Mouse (Mus musculus) mesoderm, embryonic 11.5 days (tissue): ENCODE data around the gene Smg9.
A peak's percentile ranks its signal among the peaks of the same experiment; 100 is the strongest.

Experiments used
- DNase-seq: peaks from one replicate; pipeline ENCODE4 v3.0.0-alpha.2; 2012; ENCODE audit warnings: low read depth, low spot score

The Smg9 gene

DNA sequence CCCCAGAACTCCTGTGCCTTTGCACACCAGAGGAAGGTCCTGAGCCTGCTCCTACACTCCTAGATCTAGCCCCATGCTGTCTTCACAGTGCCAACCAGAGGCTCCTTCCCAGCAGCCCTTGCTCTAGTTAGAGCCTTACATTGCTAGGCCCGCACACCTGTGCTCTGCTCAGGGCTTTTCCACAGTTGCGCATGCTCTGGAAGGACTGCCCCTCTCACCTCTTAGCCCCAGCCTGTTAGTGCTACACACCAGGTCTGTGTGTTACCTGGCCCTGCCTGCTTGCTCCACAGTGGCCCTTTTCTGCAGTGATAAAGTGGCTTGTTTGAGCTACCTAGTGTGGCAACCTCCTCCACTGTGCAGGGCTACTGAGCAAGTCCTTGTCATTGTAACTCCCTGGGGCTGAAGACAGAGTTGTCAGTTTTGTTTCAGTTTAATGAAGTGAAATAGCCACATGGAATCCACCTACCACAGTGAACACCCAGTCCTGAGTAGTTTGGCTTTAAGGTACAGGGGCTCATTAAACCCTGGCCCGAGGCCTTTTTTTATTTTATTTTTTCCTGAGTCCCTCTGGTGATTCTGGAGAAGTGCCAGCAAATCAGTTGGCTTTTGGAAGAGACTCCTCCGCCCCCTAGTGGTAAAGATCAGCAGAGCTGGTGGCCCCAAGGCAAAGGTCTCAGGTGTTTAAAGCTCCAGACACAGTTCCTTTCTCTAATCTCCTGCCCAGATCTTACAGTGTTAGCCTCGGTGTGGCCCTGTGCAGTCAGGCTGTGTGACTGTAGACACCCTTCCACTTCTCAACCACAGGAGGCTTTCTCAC is 7.3 kb downstream of the Smg9 start:
- DNase-seq, result peak; percentile 80

- DNase-seq, result no peak
These were observed 8.8 kb downstream of the Smg9 start for GRCm38 (mm10) chr7:24408186-24408585.

- no peak for DNase-seq
These were observed 10.7 kb downstream of the Smg9 start for GRCm38 (mm10) chr7:24410123-24410522.

DNA sequence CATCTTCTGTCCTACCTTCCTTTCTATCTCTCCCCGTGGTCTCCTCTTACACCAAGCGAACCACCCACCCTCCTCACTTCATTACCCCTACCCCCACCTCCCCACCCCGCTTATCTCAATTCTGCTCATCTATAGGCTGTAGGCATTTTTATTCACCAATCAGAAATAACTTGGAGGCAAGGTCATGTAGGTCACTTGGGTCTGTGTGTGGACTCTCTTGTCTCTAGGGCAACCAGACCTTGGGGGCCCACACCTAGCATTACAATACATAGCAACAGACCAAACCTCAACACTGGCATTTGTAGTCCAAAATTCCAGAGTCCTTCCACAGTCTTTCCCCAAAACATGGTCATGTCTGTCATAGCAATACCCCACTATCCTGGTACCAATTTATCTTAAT is 11.4 kb downstream of the Smg9 start:
- DNase-seq, result no peak

GRCm38 (mm10) chr7:24413630-24414029 is 14.2 kb downstream of the Smg9 start:
- no peak for DNase-seq

DNA sequence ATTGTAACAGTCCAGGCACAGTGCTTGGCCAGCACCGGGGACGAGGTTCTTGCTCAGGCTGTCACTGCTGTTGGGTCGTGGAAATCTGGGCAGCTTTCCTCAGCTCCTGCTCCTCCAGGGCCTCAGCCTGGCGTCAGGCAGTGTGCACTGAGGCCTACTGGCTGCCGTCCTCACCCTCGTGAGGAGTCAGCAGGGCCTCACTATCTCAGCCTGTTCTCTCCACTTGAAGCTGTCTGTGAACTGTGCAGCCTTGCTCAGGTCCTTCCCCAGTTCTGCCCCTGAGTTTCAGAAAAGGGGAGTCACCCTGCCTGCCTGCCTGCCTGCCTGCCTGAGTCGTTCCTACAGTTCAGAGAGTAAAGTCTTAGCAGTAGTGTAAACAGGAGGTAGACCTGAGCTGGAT is 15.8 kb downstream of the Smg9 start:
- DNase-seq, result no peak

DNA sequence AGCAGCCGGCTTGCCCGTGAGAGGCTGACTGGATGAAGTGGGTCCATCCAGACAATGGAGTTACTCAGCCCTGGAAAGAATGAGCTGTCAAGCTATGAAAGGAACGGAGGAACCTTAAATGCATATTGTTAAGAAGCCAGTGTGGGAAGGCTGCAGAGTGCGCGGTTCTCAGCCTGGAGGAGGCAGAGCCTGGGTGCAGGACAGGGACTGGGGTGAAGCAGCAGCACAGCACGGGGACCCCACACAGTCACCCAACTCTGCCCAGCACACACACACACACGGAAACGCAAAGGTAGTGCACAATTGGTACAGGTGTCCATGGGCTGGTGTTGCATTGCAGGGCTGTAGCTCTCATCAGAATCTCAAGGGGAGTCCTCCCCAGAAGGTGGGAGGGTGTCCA is 20.2 kb downstream of the Smg9 start:
- DNase-seq, result no peak

DNA sequence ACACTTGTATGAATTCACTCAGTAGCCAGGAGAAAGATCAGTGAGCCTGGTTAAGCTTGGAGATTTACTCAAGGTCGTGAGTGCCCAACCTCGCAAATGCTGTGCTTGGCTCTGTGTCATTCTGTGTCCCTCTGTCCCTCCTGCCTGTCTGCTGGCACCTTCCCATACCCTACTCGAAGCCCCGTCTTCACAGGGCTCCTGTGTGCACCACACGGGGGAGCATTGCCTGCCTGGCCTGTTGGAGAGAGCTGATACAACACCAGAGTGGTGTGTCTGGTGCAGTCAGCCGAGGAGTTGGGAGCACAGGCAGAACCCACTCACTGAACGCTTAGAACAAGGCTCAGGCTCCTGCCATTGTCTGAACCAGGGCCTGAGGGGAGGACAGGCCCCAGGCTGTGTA is 22.2 kb downstream of the Smg9 start:
- DNase-seq, result no peak

- DNase-seq, result no peak
These were observed 22.8 kb downstream of the Smg9 start for GRCm38 (mm10) chr7:24422251-24422650.

- no peak for DNase-seq
These were observed 23.8 kb downstream of the Smg9 start for GRCm38 (mm10) chr7:24423107-24423763.

DNA sequence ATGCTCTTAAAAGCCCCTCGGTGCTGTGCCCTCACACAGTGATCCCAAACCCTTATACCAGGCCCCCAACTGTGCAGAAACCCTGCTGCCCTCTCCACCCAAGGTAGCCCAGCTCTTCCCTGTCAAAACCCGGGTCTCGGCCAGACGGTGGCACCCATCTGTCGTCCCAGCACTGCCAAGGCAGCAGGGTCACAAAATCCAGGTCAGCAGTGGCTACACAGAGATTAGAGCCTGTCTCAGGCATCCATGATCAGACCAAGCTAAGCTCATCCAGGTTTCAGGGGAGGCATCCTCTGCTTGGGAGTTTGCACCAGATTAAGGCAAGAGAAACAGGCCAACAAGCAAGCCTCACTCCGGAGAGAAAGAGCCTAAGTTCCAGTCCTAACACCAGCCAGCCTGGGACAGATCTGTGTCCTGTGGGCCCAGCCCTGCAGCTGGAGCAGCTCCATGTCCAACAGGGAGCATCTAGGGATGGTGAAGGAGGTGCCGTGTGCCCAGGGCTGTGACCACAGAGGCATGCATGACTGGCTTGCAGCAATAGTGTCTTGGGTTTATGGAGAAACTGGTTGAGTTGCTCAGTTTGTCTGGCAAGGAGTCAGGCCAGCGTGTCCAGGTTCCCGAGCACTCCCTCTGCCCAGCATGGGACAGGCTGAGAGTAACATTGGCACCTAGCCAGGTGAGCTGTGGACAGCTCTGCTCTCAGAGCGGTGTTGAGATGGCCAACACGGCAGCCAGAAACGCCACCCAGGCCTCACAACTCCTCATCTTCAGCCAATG is 24.7 kb downstream of the Smg9 start:
- no peak for DNase-seq

DNA sequence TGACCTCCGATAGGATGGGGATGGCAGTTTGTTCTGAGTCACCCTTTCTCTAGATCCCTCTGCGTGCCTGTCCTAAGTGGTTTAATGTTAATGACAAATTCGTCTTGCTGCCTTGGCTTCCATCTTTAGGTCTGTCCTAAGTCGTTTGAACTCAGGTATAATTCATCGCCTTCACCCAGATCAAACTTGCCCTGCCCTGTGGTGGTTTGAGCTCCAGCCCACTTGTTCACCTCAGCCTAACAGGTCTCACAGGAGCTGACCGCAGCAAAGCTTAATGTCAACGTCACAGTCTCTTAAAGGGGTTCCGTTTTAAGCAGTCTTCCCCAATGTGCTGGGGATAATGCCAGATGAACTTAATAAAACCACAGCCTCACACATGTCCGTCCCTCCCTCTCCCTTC is 26.5 kb downstream of the Smg9 start:
- no peak for DNase-seq

GRCm38 (mm10) chr7:24427168-24427567 is 27.7 kb downstream of the Smg9 start:
- DNase-seq, result no peak

- DNase-seq, result no peak
These were observed 29.3 kb downstream of the Smg9 start for GRCm38 (mm10) chr7:24428725-24429124.

- DNase-seq, result no peak
These were observed 30.1 kb downstream of the Smg9 start for GRCm38 (mm10) chr7:24429413-24430112.

GRCm38 (mm10) chr7:24430551-24431345 is 31.3 kb downstream of the Smg9 start:
- no peak for DNase-seq

DNA sequence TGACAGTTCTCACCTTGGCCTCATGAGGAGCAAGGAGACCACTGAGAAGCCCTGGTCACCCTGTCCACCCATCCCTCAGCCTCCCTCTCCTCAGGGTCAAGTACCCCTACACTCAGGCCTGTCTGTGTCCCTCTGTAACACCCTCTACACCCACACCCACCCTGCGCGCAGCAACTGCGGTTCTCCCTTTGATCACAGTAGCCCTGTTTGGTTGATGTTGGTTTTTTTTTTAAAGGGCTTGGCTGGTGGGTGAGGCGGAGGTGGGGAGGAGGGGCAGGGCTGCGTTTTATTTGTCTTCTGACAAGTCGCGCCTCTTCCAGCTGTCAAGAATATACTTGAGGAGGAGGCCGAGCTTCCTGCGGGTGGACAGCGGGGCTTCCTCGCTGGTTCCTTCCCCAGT is 32.3 kb downstream of the Smg9 start:
- DNase-seq, result no peak

DNA sequence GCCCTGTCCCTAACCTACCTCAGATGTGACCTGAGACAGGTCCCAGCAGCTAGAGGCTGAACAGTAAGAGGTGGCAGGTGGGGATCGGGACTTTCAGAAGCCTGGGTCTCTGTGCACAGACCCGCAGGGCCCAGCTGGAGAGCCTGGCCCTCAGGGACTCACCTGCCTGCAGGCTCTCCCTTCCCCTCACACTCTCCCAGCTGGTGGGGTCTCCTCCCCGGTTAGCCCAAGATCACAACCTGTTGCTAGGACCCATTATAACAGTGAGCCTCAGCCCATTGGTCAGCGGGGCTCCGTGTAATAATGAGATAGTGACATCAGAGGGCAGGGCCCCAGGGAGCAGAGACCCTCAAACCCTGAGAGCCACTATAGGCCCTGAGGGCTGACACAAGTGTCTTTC is 35.9 kb downstream of the Smg9 start:
- DNase-seq, result no peak

DNA sequence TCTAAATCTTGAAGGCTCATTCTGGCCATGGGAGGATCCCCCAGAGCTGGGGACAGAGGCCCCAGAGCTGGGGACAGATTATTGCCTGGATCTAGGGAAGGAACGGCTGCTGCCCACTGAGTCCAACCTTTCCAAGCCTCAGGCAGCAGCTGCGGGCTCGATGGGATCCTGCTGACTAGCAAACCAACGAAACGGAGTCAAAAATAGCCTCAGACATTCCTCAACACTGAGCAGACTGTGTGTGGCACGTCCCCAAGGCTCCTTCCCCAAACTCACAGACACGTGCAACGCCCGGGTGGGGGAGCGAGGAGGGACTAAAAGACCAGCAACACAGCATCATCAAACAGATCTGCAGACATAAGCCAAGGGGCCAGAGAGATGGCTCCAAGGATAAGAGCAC is 38.6 kb downstream of the Smg9 start:
- DNase-seq, result no peak

GRCm38 (mm10) chr7:24439191-24439590 is 39.8 kb downstream of the Smg9 start:
- no peak for DNase-seq

DNA sequence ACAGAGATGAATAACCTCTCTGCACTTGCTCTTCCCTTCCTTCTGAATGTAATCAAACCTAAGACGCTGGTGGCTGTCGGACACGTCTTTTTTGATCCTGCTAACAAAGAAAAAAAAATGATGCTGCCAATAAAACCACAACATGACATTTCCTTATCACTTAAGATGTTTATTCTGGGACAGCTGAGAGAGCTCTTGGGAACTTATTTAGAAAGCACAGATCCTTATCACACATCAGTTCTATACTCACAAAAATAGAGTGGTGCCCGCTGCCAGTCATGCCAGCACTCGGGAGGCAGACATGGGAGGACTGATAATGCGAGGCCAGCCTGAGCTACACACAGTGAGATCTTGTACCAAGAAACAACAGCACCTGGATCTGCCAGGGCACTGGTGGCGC is 40.5 kb downstream of the Smg9 start:
- no peak for DNase-seq
